Mouse (Mus musculus) spleen, adult 2 months (tissue): ENCODE results near the gene Dll1. TPM values are rescaled to one million over a fixed set of nuclear protein-coding genes. Genes with fewer than 3 reads are reported as not detected.

ENCODE experiments used
- DNase-seq, 2 experiments: peaks; one replicate each; pipeline versions ENCODE4 v3.0.0 to v3.0.0-alpha.2; 2012 to 2021; ENCODE audit warnings: low spot score in 2 of 2, low read depth in 1 of 2
- H3K27ac ChIP-seq: fragments of 200-500 bp; 2 replicates; pipeline ENCODE4 v1.5.1; 2012; ENCODE audit warnings: low read length, inconsistent platforms; ENCODE audit not compliant: insufficient read depth
- H3K27me3 ChIP-seq: fragments of 200-500 bp; 2 replicates; pipeline ENCODE4 v1.6.1; 2012; ENCODE audit warnings: mild to moderate bottlenecking, moderate library complexity, low read length, inconsistent platforms; ENCODE audit not compliant: control insufficient read depth, insufficient read depth
- H3K36me3 ChIP-seq: fragments of 200-500 bp; 2 replicates; pipeline ENCODE4 v1.6.1; 2012; ENCODE audit warnings: mild to moderate bottlenecking, low read length, inconsistent platforms; ENCODE audit not compliant: control insufficient read depth, insufficient read depth
- H3K4me1 ChIP-seq: fragments of 200-500 bp; 2 replicates; pipeline ENCODE4 v1.6.1; 2011; ENCODE audit warnings: inconsistent platforms; ENCODE audit not compliant: control insufficient read depth, insufficient read depth, insufficient read length
- H3K4me3 ChIP-seq: fragments of 200-500 bp; 2 replicates; pipeline ENCODE4 v1.5.1; 2011; ENCODE audit warnings: mild to moderate bottlenecking, inconsistent platforms; ENCODE audit not compliant: insufficient read depth, insufficient read length; ENCODE audit errors: extremely low read depth
- CTCF ChIP-seq: fragments of 200-500 bp; IDR thresholded peaks from 2 replicates; pipeline ENCODE4 v1.5.1; 2011; ENCODE audit warnings: mild to moderate bottlenecking, inconsistent platforms; ENCODE audit not compliant: insufficient read depth, insufficient read length, insufficient replicate concordance; ENCODE audit errors: extremely low read depth
- POLR2A ChIP-seq: fragments of 200-500 bp; IDR thresholded peaks from 2 replicates; pipeline ENCODE4 v1.6.1; 2011; ENCODE audit warnings: low read depth, low read length, inconsistent platforms
- whole genome bisulfite sequencing: fragments of 180-500 bp; shearing (Covaris S2); methylation state at CpG from one replicate; pipeline ENCODE4 v1.1.7; 2018; 5-methylcytosine and 5-hydroxymethylcytosine counted together
- polyA plus RNA-seq: library from polyadenylated mRNA; depleted of rRNA; stranded (reverse); fragments of >200 nt; gene quantifications from 2 replicates; pipeline ENCODE4 v1.2.3, GENCODE M21; 2012

Dll1 gene
- polyA plus RNA-seq, 1 experiment: 49.3 TPM

GRCm38 (mm10) chr17:15355072-15355471, 21.6 kb downstream of the Dll1 start:
- no peak for TF ChIP-seq CTCF
- TF ChIP-seq POLR2A: no peak
- Histone ChIP-seq H3K27me3 (no peaks in the 10 kb centered on the region), H3K27ac (no peak overlapping the region), H3K36me3 (no peaks in the 10 kb centered on the region), H3K4me3 (no peak overlapping the region), H3K4me1 (no peaks in the 10 kb centered on the region; the same call in 1 of the 2 replicates)
- no peak for DNase-seq
- 90% methylated on average over 3 of the region's 3 CpGs for WGBS

GRCm38 (mm10) chr17:15354006-15354405, 22.7 kb downstream of the Dll1 start:
- 78% methylated on average over 2 of the region's 2 CpGs for WGBS
- Histone ChIP-seq H3K27me3 (no peaks in the 10 kb centered on the region), H3K4me1 (no peaks in the 10 kb centered on the region; the same call in 1 of the 2 replicates), H3K36me3 (no peaks in the 10 kb centered on the region), H3K27ac (no peak overlapping the region), H3K4me3 (no peak overlapping the region)
- TF ChIP-seq POLR2A (no peak), CTCF (no peak)
- DNase-seq: no peak

GRCm38 (mm10) chr17:15352869-15353610, 23.6 kb downstream of the Dll1 start:
- 40% methylated on average over 10 of the region's 10 CpGs for WGBS

GRCm38 (mm10) chr17:15350152-15350551, 26.5 kb downstream of the Dll1 start:
- DNase-seq: no peak
- H3K27me3 ChIP-seq: no peaks in the 10 kb centered on the region
- TF ChIP-seq CTCF (no peak), POLR2A (no peak)
- 80% methylated on average over 2 of the region's 2 CpGs for WGBS
- H3K4me3 ChIP-seq: no peak overlapping the region
- no peaks in the 10 kb centered on the region for H3K36me3 ChIP-seq
- H3K27ac ChIP-seq: no peak overlapping the region
- no peaks in the 10 kb centered on the region; the same call in 1 of the 2 replicates for H3K4me1 ChIP-seq

More at GRCm38 (mm10) chr17:15352869-15353610, 23.6 kb downstream of the Dll1 start:
- peak; percentile 36 to 56 for DNase-seq
- TF ChIP-seq POLR2A (no peak), CTCF (no peak)
- Histone ChIP-seq H3K27me3 (no peaks in the 10 kb centered on the region), H3K36me3 (no peaks in the 10 kb centered on the region), H3K27ac (peak overlapping the region; percentile 34; the same call in 1 of the 2 replicates), H3K4me1 (no peaks in the 10 kb centered on the region; the same call in 1 of the 2 replicates), H3K4me3 (no peak overlapping the region)

- Histone ChIP-seq H3K36me3 (no peaks in the 10 kb centered on the region), H3K4me1 (no peaks in the 10 kb centered on the region), H3K27me3 (no peaks in the 10 kb centered on the region), H3K27ac (no peak overlapping the region), H3K4me3 (no peak overlapping the region)
- 79% methylated on average over 14 of the region's 14 CpGs for WGBS
- DNase-seq: no peak
- TF ChIP-seq CTCF: no peak
- no peak for TF ChIP-seq POLR2A
Observed at GRCm38 (mm10) chr17:15343071-15343822, 33.4 kb downstream of the Dll1 start.

- TF ChIP-seq CTCF: no peak
- no peak for TF ChIP-seq POLR2A
- H3K27ac ChIP-seq: no peak overlapping the region
- no peaks in the 10 kb centered on the region for H3K4me1 ChIP-seq
- H3K36me3 ChIP-seq: no peaks in the 10 kb centered on the region
- 92% methylated on average over 1 of the region's 1 CpGs for WGBS
- no peak overlapping the region for H3K4me3 ChIP-seq
- no peak for DNase-seq
- H3K27me3 ChIP-seq: no peaks in the 10 kb centered on the region
Observed at GRCm38 (mm10) chr17:15337906-15338305, 38.8 kb downstream of the Dll1 start.
